Mouse (Mus musculus): ENCODE data around the gene Tmem63b.

GRCm38 (mm10) chr17:45731172-45731864 is 44.6 kb upstream of the Tmem63b start:
- TF ChIP-seq GATA1 (IDR thresholded peaks at IDR 0.05; ENCODE audit: borderline replicate concordance, low read length) (no peak), FLI1 (IDR thresholded peaks at IDR 0.05; ENCODE audit: low read length) (no peak)

Data from megakaryocyte, embryonic 14.5 days (primary cell).